Mouse (Mus musculus) neural tube, embryonic 11.5 days (tissue): ENCODE results near the gene Scfd2. TPM values are rescaled to one million over a fixed set of nuclear protein-coding genes. Genes with fewer than 3 reads are reported as not detected.

Experiments used
- ATAC-seq: fragments of 200-750 bp; cut with Nextera tagmentation; 2 replicates; pipeline ENCODE4 v1.8.0; 2017; ENCODE audit warnings: moderate number of reproducible peaks, mild to moderate bottlenecking, moderate TSS enrichment, moderate library complexity; ENCODE audit not compliant: insufficient read depth, low FRiP score, low TSS enrichment
- DNase-seq: peaks from one replicate; pipeline ENCODE4 v3.0.0-alpha.2; 2015; ENCODE audit warnings: low spot score
- H3K27ac ChIP-seq: fragments of 300-500 bp; sonication (generic); 2 replicates; pipeline ENCODE4 v1.5.1; 2014; ENCODE audit warnings: low read depth, mild to moderate bottlenecking, low read length
- H3K27me3 ChIP-seq: fragments of 300-500 bp; sonication (generic); 2 replicates; pipeline ENCODE4 v1.6.1; 2014; ENCODE audit warnings: mild to moderate bottlenecking, low read length, mixed read lengths; ENCODE audit not compliant: control insufficient read depth, insufficient read depth
- H3K36me3 ChIP-seq: fragments of 300-500 bp; sonication (generic); 2 replicates; pipeline ENCODE4 v1.6.1; 2014; ENCODE audit warnings: mild to moderate bottlenecking, low read length, moderate library complexity, mixed read lengths; ENCODE audit not compliant: control insufficient read depth, insufficient read depth
- H3K4me1 ChIP-seq: fragments of 300-500 bp; sonication (generic); 2 replicates; pipeline ENCODE4 v1.6.1; 2014; ENCODE audit warnings: low read length, mixed read lengths; ENCODE audit not compliant: control insufficient read depth, insufficient read depth
- H3K4me2 ChIP-seq: fragments of 300-500 bp; sonication (generic); 2 replicates; pipeline ENCODE4 v1.6.1; 2014; ENCODE audit warnings: low read depth, mild to moderate bottlenecking, moderate library complexity
- H3K4me3 ChIP-seq: fragments of 300-500 bp; sonication (generic); 2 replicates; pipeline ENCODE4 v1.5.1; 2014; ENCODE audit warnings: low read depth, low read length
- H3K9ac ChIP-seq: fragments of 300-500 bp; sonication (generic); 2 replicates; pipeline ENCODE4 v1.6.1; 2014; ENCODE audit warnings: mild to moderate bottlenecking, low read length
- H3K9me3 ChIP-seq: fragments of 300-500 bp; sonication (generic); 2 replicates; pipeline ENCODE4 v1.6.1; 2016; ENCODE audit warnings: low read length; ENCODE audit not compliant: control insufficient read depth
- WGBS: fragments of 180-500 bp; shearing (Covaris S2); extraction: QIAGEN DNeasy Blood & Tissue Kit; methylation state at CpG from one replicate; pipeline ENCODE4 v1.1.7; 2014; 5-methylcytosine and 5-hydroxymethylcytosine counted together
- polyA plus RNA-seq: library from polyadenylated mRNA; unstranded; fragments of >200 nt; fragmentation: Nextera tagmentation; extraction: Ambion mirVana; gene quantifications from 2 replicates; pipeline ENCODE4 v1.2.1, GENCODE M21; 2014

The Scfd2 gene
- polyA plus RNA-seq, 1 experiment from 2014 or later, result 14.7 TPM

GRCm38 (mm10) chr5:74279673-74280072, 251.9 kb downstream of the Scfd2 start:
- Histone ChIP-seq H3K27me3 (no peaks in the 10 kb centered on the region), H3K4me1 (no peaks in the 10 kb centered on the region), H3K36me3 (no peaks in the 10 kb centered on the region), H3K9ac (no peak overlapping the region), H3K4me2 (no peak overlapping the region), H3K9me3 (no peaks in the 10 kb centered on the region), H3K4me3 (no peak overlapping the region), H3K27ac (no peak overlapping the region)
- 91% methylated on average over 7 of the region's 7 CpGs for WGBS
- ATAC-seq (no peak), DNase-seq (no peak)

DNA sequence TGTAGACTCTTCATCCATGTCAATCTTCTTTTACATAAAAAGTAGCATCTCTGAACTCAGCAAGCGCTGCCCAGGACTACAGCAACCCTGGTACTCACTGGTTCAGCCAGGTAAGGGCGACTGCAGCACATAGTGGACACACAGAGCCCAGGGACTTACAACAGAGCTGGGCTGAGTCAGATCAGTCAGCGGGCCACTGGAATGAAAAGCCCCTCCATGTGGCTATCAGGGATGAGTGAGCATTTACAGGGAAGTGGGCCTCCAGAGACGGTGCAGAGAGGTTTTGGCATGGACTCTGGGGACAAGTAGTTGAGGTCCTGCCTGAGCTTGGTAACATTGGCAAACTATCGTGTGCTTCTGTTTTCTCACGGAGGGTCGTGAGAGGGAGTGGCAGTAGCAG, 253.1 kb downstream of the Scfd2 start:
- no peaks in the 10 kb centered on the region for H3K27me3 ChIP-seq
- no peaks in the 10 kb centered on the region for H3K36me3 ChIP-seq
- ATAC-seq, result no peak
- H3K4me1 ChIP-seq, result no peaks in the 10 kb centered on the region
- WGBS, result 77% methylated on average over 7 of the region's 7 CpGs
- no peaks in the 10 kb centered on the region for H3K9me3 ChIP-seq
- no peak overlapping the region for H3K27ac ChIP-seq
- DNase-seq, result no peak
- no peak overlapping the region for H3K4me3 ChIP-seq
- H3K9ac ChIP-seq, result no peak overlapping the region
- H3K4me2 ChIP-seq, result no peak overlapping the region

DNA sequence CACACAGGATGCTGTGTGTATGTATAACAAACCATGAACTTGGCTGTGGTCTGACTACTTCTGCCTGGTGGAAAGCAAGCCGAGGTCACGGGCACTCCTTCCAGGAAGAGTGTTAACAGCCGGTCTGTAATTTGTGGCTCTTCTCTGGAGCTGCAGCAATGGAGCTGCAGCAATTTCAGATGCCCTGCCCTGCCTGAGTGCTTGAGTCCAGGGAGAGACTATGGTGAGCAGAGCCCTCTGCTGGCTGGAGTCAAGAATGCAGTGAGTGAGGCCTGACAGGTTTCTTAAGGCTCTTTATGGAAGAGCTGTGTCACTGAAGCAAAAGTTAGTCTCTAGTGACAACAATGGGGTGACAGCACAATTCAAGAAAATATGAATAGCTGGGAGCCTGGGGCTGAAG, 253.8 kb downstream of the Scfd2 start:
- no peak overlapping the region for H3K4me3 ChIP-seq
- peak; percentile 69 for ATAC-seq
- WGBS, result 1% methylated on average over 3 of the region's 3 CpGs
- H3K9me3 ChIP-seq, result no peaks in the 10 kb centered on the region
- H3K4me2 ChIP-seq, result no peak overlapping the region
- H3K36me3 ChIP-seq, result no peaks in the 10 kb centered on the region
- H3K27me3 ChIP-seq, result no peaks in the 10 kb centered on the region
- H3K27ac ChIP-seq, result no peak overlapping the region
- no peak overlapping the region for H3K9ac ChIP-seq
- peak; percentile 89 for DNase-seq
- H3K4me1 ChIP-seq, result no peaks in the 10 kb centered on the region

- 73% methylated on average over 5 of the region's 5 CpGs for WGBS
- no peaks in the 10 kb centered on the region for H3K4me1 ChIP-seq
- H3K9ac ChIP-seq, result no peak overlapping the region
- H3K27me3 ChIP-seq, result no peaks in the 10 kb centered on the region
- no peaks in the 10 kb centered on the region for H3K9me3 ChIP-seq
- peak; percentile 71; the same call in 1 of the 2 replicates for ATAC-seq
- DNase-seq, result peak; percentile 39
- H3K4me2 ChIP-seq, result no peak overlapping the region
- H3K27ac ChIP-seq, result no peak overlapping the region
- H3K36me3 ChIP-seq, result no peaks in the 10 kb centered on the region
- H3K4me3 ChIP-seq, result no peak overlapping the region
These were observed 254.3 kb downstream of the Scfd2 start for GRCm38 (mm10) chr5:74277216-74277615.

DNA sequence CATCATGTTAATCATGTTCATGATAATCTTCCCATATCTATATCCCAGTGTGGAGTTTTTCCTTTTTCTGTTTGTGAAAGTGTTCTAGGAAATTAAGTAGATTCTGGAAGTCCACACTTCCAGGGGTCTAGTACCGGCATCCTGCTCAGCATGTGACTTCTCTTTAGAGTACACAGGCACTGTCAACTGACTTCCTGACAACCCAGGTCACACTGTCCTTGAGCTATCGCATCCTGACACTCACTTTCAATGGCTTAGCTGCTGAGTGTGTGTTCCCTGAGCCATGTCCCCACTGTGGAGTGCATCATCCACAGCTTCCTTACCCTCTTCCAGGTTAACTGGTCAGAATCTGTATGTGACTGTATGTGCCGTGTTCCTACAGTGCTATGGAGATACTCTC, 258.2 kb downstream of the Scfd2 start:
- no peak overlapping the region for H3K4me2 ChIP-seq
- no peaks in the 10 kb centered on the region for H3K9me3 ChIP-seq
- no peaks in the 10 kb centered on the region for H3K4me1 ChIP-seq
- no peak overlapping the region for H3K27ac ChIP-seq
- H3K9ac ChIP-seq, result no peak overlapping the region
- no peak for DNase-seq
- WGBS, result 76% methylated on average over 3 of the region's 3 CpGs
- H3K4me3 ChIP-seq, result no peak overlapping the region
- no peak for ATAC-seq
- H3K27me3 ChIP-seq, result no peaks in the 10 kb centered on the region
- H3K36me3 ChIP-seq, result no peaks in the 10 kb centered on the region

- ATAC-seq (no peak), DNase-seq (no peak)
These were observed 263.7 kb downstream of the Scfd2 start for GRCm38 (mm10) chr5:74267736-74268369.

DNA sequence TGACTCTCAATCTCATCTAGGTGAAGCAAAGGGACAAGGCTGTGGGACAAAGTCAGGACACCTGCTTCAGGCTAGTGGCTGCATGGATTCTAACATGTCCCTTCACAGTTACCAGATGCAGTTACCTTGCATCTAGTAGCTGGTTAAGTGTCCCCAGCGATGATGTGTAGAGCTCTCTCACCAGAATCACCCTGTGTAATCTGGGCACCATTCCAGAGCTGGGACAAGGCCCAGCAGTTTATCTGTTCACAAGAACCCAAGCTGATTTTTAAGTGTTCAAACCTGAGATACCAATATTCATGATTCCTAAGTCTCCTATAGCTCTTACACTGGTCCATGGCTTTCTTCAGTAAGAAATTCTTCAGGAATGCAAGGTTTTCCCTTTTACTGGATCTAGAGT, 264.4 kb downstream of the Scfd2 start:
- no peak for ATAC-seq
- Histone ChIP-seq H3K4me2 (no peak overlapping the region), H3K9ac (no peak overlapping the region), H3K36me3 (no peaks in the 10 kb centered on the region), H3K27me3 (no peaks in the 10 kb centered on the region), H3K27ac (no peak overlapping the region), H3K9me3 (no peaks in the 10 kb centered on the region), H3K4me1 (no peaks in the 10 kb centered on the region), H3K4me3 (no peak overlapping the region)
- no peak for DNase-seq
- WGBS, result 89% methylated on average over 1 of the region's 1 CpGs

More at GRCm38 (mm10) chr5:74267736-74268369, 263.7 kb downstream of the Scfd2 start:
- Histone ChIP-seq H3K36me3 (no peaks in the 10 kb centered on the region), H3K9me3 (no peaks in the 10 kb centered on the region), H3K4me3 (no peak overlapping the region), H3K27me3 (no peaks in the 10 kb centered on the region), H3K9ac (no peak overlapping the region), H3K4me2 (no peak overlapping the region), H3K27ac (no peak overlapping the region), H3K4me1 (no peaks in the 10 kb centered on the region)
- WGBS, result 47% methylated on average over 5 of the region's 5 CpGs

DNA sequence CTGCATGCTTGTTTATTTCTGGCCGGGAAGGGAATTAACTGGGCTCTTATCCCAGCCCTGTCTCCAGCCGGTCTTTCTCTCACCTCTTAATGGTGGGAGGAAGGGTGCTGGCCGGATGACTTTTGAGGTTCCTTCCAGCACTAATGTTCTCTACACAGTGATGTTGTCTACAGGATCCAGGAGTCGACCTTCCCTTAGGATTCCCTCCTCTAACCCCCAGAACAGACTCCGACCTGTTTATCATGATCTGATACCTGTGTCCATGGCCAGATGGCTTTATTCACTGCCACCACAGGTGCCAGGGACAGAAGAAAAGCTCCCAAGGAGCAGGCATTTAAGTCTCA, 265.1 kb downstream of the Scfd2 start:
- ATAC-seq, result no peak

GRCm38 (mm10) chr5:74265601-74266475, 265.7 kb downstream of the Scfd2 start:
- Histone ChIP-seq H3K9me3 (no peaks in the 10 kb centered on the region), H3K4me2 (no peak overlapping the region), H3K27me3 (no peaks in the 10 kb centered on the region), H3K27ac (no peak overlapping the region), H3K4me3 (no peak overlapping the region), H3K9ac (no peak overlapping the region), H3K4me1 (no peaks in the 10 kb centered on the region), H3K36me3 (no peaks in the 10 kb centered on the region)
- no peak for ATAC-seq
- 50% methylated on average over 13 of the region's 13 CpGs for WGBS
- no peak for DNase-seq

More for the DNA sequence above, 265.1 kb downstream of the Scfd2 start:
- Histone ChIP-seq H3K9ac (no peak overlapping the region), H3K4me2 (no peak overlapping the region), H3K4me3 (no peak overlapping the region), H3K4me1 (no peaks in the 10 kb centered on the region), H3K36me3 (no peaks in the 10 kb centered on the region), H3K9me3 (no peaks in the 10 kb centered on the region), H3K27me3 (no peaks in the 10 kb centered on the region), H3K27ac (no peak overlapping the region)
- DNase-seq, result no peak
- 61% methylated on average over 5 of the region's 5 CpGs for WGBS
